Mouse (Mus musculus): Measurements from ENCODE around the gene Rpl22l1.
"Not testable (repeated sequence)": the region's sequence is repeated elsewhere in the genome, so short reads cannot be mapped to it uniquely, and the experiment has no call there.

Gene Rpl22l1

GRCm38 (mm10) chr3:28805301-28806097 is at the start of gene Rpl22l1:
Rpl22l1 (plus strand) TSS chr3:28805436.
- DNase-seq = peak; percentile 98

DNA sequence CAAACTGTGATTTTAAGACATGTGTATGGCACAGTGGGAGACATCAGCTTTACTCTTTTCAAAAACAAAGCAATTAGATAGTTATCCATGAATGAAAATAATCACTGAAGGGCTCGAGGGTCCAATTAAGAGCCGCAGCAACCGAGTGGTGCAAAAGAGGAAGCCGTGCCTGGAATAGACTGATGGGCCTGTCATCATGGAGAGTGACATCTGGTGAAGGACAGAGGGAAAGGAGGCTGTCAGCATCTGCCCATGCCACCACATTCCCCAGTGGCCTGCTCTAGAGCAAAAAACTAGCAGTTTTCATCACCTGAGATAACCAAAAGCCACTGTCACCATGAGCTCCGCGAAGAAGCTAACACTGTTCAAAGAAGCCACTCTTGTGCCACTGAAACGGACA is 49.8 kb upstream of the Rpl22l1 start:
- no peak for DNase-seq

GRCm38 (mm10) chr3:28761225-28761789 is 43.9 kb upstream of the Rpl22l1 start:
- DNase-seq = no peak

DNA sequence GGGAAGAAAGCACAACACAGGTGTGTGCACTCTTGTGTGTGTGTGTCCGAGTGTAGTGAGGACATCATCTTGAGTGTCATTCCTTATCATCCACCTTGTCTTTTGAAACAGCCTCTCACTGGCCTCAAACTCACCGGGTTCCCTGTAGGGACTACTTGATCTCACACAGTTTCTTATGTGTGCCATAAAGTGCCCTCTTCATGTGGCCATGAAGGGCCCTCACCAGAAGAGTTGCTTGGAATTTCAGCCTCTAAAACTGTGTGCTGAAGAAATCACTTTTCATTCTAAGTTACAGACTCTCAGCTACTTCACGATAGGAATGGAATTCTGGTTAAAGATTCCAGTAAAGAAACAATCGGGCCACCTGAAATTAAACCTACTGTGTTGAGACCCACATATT is 38.3 kb upstream of the Rpl22l1 start:
- DNase-seq = no peak

DNA sequence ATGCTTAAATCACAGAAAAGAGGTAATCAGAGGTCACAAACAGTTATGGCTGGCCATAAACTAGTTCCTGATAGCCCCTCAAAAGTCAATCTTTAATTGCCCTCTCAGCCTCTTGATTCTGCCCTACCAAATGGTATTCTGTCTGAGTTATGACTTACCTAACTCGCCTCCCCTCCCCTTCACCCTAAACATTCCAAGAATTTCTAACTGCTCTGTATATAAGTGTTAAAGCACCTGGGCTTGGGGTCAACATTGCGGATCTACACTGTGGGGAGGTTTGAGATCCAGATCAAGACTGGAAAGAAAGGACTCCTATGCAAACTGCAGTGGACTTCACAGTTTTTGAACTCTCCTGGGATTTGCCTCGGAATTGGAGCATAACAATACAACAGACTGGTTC is 37.0 kb upstream of the Rpl22l1 start:
- DNase-seq = no peak

DNA sequence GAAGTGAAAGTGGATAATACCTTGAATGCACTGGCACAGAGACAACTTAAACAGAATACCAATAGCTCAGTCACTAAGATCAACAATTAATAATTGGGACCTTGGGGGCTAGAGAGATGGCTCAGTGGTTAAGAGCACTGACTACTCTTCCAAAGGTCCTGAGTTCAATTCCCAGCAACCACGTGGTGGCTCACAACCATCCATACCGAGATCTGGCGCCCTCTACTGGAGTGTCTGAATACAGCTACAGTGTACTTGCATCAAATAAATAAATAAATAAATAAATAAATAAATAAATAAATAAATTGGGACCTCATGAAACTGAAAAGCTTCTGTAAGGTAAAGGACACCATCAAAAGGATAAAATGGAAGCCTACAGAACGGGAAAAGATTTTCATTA is 32.3 kb upstream of the Rpl22l1 start:
- not testable (repeated sequence) for DNase-seq

DNA sequence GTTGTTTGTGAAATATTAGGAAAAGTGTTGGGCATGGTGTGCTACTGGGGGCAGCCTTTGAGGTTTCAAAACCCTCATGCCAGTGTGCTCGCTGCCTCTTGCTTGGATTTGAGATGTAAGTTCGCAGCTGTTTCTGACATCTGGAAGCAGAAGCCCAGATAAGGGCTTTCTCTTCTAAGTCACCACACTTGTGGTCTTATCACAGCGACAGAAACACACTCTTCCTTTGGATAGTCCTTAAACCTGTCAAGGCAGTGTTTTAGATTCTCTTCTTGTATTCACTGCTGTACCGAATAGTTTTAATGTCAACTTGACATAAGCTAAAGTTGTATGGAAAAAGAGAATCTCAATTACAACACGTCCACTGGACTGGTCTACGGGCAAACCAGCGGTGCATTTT is 29.9 kb upstream of the Rpl22l1 start:
- no peak for DNase-seq

DNA sequence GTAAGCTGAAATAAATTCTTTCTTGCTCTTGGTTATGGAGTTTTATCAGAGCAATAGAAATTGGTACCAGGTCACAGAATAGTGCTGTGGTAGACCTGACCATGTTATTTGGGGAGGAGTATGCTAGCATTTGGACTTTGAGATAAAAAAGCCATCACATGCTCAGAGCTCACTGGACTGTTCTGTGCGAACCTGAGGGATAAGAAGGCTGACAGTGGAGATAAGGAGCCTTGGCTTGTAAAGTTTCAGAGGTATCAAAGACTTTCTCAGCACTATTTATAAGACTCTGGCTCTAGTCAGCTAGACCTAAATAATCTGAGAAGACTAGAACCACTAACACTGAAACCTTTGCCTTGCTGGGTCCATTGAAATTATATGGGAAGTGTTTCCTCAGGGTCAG is 29.3 kb upstream of the Rpl22l1 start:
- no peak for DNase-seq

DNA sequence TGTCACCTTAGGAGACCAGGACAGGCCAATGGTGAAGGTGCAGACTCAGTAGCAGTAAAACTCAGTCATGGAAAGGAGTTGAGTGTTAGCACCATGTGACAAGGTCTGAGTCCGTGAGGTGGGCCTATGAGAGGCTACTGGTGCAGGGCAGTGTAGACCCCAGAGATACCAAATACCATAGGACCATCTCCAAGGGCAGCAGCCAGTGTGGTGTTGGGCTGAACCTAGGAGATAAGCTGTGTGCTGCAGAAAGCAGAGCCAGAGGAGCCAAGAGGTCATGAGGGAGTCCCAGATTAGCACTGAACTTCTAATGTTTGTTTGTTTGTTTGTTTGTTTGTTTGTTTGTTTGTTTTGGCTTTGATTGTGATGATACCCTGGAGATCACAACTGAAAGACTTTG is 28.7 kb upstream of the Rpl22l1 start:
- DNase-seq = no peak

- no peak for DNase-seq
Observed at GRCm38 (mm10) chr3:28780511-28780910, 24.7 kb upstream of the Rpl22l1 start.

DNA sequence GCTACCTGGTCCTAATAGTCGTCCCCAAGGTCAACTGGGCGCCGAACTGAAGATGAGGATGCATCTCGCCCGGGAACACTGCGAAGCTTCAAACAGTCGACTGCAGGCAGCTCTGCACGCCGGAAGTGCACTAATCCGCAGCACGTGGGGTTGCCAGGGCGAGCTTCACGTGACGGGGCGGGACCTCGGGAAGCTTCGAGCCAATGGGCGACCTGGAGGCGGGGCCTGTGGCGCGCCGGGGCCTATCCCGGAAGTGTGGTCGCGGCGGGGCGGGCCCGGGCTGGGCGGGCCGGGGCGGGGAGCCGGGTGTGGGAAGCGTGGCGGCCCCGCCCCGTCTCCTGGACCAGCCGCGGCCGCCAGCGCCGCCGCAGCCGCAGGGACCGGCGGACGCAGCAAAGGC is 24.2 kb upstream of the Rpl22l1 start, which contains the start of gene Eif5a2:
Gene Eif5a2, plus strand, starts transcription at position 283 of the 400 bp plus-strand sequence.
- peak; percentile 93 for DNase-seq

- no peak for DNase-seq
Observed at GRCm38 (mm10) chr3:28781422-28781821, 23.8 kb upstream of the Rpl22l1 start.

DNA sequence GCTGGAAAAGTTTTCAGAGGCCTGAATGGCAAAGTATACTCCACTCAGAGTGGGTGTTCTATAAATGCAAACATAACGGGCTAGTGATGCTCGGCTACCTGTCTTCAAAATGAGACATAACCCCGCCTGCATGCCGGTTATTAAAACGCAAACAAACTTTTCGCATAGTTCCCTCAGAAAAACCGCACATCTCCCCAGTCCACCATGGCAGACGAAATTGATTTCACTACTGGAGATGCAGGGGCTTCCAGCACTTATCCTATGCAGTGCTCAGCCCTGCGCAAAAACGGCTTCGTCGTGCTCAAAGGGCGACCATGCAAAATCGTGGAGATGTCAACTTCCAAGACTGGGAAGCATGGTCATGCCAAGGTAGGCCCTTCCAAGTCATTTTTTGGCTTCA is 23.4 kb upstream of the Rpl22l1 start:
- no peak for DNase-seq

- no peak for DNase-seq
Observed at GRCm38 (mm10) chr3:28784176-28784575, 21.1 kb upstream of the Rpl22l1 start.

DNA sequence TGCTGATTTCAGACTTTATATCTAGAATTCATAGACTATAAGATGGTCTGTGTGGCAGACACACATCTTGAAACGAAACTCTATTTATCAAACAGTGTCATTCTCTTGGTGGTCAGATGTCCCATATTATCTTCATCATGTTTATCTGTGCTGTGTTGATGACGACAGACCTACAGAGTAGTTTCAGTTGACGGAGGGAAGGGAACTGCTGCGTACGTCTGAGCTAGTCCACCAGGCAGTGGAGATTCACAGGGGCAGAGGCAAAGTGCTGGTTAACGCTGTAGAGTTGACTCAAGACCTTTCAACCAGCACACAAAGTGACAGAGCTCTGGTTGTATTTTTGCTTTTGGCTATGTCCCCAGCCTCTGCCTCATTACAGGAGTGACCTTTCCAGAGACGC is 10.4 kb upstream of the Rpl22l1 start:
- no peak for DNase-seq

DNA sequence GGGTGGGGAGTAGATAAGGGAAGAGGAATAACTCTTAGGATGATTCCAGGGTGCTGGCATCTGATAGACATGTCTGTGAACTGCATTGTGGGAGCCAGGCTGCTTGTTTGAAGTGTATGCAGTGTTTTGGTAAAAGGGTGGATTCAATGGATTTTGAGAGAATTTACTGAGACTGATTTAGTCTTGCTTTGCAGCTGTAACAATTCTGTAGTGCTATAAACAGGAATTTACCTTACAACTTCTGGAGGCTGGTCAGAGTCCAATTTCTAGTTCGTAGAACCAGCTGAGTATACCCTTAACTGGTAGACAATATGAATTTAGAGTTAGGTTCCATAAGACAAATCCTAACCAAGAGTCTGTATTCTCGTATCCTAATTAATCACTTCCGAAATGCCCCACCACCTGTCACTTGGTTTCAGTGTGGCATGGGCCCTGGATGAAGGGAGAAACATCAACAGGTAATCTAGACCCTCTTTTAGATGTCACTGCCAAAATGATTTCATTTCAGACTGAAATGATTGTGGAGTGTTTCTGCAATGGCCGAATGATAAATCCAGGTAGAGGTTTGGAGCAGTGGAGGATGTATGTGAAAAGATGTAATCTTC is 2.9 kb downstream of the Rpl22l1 start:
- no peak for DNase-seq

DNA sequence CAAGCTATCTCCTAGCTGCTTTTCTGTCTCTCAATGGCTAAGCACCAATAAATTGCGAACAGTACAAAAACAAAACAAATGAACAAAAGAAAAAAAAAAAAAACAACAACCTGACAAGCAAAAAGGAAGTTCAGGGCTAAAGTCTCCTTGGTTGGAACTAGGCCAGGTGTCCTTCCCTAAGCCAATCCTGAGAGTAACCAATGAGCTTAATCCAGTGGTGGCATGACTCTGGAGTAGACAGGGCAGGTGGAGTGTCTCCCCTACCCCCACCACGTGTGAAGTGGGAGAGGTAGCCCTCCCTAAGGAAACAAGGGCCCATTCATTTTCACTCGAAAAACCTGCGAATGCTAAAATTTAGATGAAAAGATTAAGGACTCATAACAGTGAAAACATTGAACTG is 6.2 kb downstream of the Rpl22l1 start:
- DNase-seq = no peak

DNA sequence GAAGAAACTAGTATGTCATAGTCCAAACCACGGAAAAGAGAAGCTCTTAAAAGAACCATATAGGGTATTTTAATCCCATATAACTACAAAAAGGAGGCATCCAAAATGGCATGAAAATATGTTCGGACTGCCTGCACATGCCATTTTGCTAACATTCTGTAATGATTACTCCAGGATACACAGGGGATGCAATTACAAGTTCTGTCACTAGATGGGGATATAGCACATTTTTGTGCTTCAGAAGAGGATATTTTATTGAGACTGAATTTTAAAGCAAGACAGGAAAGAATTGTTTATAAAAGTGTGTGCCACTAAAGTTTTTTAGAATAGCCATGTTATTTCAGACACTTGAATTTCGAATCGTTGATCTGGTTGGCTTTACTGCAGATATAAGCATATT is 9.1 kb downstream of the Rpl22l1 start:
- DNase-seq = no peak

DNA sequence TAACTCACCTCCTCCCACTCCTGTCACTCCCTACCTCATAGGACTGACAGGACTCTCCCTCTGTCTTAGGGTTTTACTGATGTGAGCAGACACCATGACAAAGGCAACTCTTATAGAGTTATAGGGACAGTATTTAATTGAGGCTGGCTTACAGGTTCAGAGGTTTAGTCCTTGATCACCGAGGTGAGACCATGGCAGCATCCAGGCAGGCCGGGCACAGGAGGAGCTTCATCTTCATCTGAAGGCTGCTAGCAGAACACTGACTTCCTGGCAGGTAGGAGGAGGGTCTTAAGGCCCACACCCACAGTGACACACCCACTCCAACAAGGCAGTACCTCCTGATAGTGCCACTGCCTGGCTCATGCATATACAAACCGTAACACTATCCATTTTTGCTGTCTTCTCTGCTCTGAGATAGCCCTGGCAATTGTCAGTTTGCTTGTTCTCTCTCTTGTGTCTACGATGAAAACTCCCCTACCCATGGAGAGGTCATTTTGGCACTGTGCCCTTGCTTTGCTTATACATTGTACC is 10.8 kb downstream of the Rpl22l1 start:
- DNase-seq = no peak

DNA sequence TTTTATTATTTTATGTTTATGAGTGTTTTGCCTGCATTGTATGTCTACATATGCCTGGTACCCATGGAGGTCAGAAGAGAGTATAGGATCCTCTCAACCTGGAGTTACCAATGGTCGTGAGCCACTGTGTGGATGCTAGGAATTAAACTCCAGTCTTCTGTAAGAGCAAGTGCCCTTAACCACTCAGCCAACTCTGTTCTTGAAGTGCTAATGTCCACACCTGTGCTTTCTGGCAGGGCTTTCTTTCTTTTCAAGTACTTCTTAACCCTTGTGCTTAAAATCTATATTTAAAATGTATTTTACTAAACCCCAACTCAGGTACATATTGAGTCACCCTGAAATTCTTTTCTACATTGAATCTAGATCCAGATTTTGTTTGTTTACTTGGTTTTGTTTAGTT is 21.0 kb downstream of the Rpl22l1 start:
- no peak for DNase-seq

- no peak for DNase-seq
Observed at GRCm38 (mm10) chr3:28827605-28828004, 22.4 kb downstream of the Rpl22l1 start.

GRCm38 (mm10) chr3:28829454-28829853 is 24.2 kb downstream of the Rpl22l1 start:
- DNase-seq = no peak

DNA sequence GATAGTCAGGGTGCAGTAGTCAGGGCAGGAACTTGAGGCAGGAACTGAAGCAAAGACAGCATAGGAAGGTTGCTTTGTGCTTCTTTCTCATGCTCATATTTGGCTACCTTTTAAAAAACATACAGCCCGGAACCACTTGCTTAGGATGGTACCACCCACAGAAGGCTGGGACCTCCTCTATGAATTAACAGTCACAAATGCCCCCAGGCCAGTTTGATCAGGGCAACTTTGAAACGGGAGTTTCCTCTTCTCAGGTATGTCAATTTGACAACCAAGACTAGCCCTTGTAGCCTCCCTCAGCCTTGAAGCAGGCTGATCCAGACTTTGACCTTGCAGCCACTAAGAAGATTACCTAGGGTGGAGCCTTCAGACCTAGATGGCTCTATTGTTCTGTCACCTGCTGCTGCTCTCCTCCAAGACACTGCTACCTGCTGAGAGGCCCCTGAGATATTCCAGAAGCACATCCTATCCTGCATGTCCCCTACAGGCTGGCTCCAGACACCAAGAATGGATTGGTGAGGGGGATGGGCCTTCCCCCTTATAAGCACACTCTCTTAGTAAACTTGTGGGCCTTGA is 31.6 kb downstream of the Rpl22l1 start:
- DNase-seq = no peak
